Mouse (Mus musculus) mesoderm, embryonic 11.5 days (tissue): ENCODE data around the gene Metrnl.

ENCODE experiments used
- DNase-seq: peaks from one replicate; pipeline ENCODE4 v3.0.0-alpha.2; 2012; ENCODE audit warnings: low read depth, low spot score

Gene Metrnl

GRCm38 (mm10) chr11:121685491-121686001 is 15.8 kb upstream of the Metrnl start:
- no peak for DNase-seq

DNA sequence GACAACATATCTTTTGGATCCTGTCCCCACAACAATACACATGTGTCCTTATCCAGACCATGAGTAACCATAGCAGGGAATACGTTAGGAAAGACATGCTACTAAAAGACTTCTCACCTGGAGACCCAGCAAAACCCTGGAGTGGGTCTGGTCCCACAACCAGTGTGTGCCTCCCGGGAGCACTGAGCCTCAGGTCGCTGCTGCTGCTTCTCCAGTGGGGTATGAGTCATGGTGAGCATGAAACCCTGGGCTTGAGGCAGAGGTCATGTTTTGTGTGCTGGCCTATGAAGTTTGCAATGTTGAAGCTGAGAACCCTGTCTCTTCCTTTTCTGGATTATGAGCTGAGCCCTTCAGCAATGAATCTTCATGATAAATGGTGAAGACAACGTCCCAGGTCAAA is 15.3 kb upstream of the Metrnl start:
- no peak for DNase-seq

DNA sequence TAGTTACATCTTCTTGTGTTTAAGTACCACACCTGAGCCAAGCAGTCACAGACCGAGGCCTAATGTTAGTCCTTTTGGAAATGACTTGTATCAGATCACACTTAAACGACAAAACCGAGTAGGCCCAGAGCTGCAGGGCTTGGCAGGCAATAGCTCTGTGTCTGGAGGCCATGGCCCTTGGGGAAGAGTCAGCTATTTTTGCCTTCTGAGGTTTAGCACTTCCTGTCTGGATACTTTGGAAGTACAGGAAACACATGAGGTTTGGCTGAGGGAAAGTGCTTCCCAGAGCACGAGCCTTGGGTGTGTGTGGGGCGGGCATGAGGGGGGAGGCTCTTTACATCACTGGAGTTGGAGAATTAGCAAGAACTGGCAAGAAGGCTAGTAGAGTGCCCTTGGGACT is 14.7 kb upstream of the Metrnl start:
- DNase-seq, result no peak

DNA sequence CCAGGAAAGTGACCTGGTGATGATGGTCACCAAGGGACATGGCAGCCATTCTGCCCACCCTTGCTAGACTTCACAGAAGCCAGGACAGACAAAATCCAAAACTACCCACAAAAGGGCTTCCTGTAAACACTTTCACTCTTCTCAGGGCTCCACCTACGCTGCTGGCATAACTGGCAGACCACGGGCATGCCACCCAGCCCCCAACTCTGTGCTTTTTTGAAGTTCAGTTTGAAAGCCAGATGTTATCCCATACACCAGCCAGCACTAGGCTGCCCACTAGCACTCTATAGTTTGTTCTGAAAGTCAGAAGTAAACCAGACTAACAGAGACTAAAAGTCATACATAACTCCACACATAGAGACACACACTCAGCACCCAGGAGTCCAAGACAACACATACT is 13.3 kb upstream of the Metrnl start:
- DNase-seq, result no peak

GRCm38 (mm10) chr11:121695304-121696064 is 5.9 kb upstream of the Metrnl start:
- no peak for DNase-seq

GRCm38 (mm10) chr11:121697271-121697670 is 4.1 kb upstream of the Metrnl start:
- no peak for DNase-seq

- no peak for DNase-seq
Observed at GRCm38 (mm10) chr11:121698381-121698955, 2.9 kb upstream of the Metrnl start.

- peak; percentile 81 for DNase-seq
Observed at GRCm38 (mm10) chr11:121702111-121702894, 959 bp downstream of the Metrnl start.

- DNase-seq, result peak; percentile 39
Observed at GRCm38 (mm10) chr11:121702895-121703618, 1.7 kb downstream of the Metrnl start.

DNA sequence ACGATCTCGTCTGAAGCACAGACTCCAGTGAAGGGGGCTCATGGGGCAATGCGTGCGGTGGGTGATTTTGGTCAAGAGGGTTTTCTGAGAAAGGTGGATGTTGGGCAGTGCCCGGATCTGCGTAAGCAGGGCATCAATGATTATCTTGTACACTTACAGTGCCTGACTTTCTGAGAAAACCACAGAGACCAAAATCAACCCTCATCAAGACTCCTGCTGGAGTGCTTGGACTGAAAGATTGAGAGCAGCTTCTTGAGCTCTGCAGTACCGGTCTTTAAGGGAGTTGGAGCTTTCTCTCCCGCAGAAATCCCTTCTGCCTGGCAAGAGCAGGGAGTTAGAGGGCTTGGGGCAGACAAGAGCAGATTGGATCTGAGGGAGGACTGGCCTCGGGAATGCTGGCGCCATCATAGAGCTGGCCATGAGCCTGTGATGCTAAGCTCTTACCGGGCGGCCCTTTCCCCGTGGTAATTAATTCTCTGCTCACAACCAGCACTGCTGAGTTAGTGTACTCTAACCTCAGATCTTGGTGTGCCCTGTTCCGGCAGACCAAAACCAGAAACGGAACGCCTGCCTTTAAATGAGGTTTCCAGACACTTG is 2.4 kb downstream of the Metrnl start:
- peak; percentile 6 for DNase-seq

DNA sequence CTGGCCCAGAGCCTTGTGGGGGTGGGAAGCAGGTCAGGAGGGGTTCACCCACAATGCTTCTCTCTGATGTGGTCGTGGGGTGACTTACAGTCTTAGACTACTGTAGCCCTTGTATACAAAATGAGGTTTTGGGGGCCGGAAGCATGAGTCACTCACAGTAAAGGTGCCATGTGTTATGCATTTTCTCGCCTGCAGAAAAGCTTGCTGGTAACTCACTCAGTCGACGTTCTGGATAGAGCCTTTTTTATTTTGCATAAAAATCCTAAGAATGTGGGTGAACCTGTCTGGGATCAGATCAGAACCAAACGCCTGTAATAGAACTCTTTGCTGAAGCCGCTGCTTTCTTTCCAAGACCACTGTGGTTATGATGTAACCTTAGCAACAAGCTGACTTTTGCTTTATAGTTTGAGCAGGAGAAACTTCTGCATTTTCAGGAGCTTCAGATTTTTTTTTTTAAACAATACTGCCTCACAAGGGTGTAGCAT is 5.2 kb downstream of the Metrnl start:
- DNase-seq, result peak; percentile 23

GRCm38 (mm10) chr11:121709278-121709677 is 7.9 kb downstream of the Metrnl start:
- DNase-seq, result no peak

GRCm38 (mm10) chr11:121710245-121710644 is 8.9 kb downstream of the Metrnl start:
- DNase-seq, result no peak

DNA sequence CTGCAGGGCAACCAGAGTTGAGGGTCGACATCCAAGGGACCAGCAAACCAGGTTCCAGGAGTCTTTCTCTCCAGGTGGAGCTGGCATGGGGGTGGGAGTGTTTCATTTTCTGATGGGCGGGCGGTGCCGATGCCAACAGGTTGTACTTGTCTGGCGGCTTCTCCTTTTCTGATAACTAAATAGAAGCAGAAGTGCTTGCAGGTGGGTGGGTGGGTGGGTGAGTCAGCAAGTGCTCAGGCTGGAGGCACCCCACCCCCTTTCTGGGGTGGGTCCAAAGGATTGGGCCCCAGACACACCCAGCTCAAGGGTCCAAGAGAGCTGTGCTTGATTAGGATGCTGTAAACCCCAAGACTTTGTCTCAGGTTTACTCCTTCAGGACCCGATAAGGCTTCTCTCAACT is 11.6 kb downstream of the Metrnl start:
- no peak for DNase-seq

GRCm38 (mm10) chr11:121713569-121713968 is 12.2 kb downstream of the Metrnl start:
- DNase-seq, result no peak

DNA sequence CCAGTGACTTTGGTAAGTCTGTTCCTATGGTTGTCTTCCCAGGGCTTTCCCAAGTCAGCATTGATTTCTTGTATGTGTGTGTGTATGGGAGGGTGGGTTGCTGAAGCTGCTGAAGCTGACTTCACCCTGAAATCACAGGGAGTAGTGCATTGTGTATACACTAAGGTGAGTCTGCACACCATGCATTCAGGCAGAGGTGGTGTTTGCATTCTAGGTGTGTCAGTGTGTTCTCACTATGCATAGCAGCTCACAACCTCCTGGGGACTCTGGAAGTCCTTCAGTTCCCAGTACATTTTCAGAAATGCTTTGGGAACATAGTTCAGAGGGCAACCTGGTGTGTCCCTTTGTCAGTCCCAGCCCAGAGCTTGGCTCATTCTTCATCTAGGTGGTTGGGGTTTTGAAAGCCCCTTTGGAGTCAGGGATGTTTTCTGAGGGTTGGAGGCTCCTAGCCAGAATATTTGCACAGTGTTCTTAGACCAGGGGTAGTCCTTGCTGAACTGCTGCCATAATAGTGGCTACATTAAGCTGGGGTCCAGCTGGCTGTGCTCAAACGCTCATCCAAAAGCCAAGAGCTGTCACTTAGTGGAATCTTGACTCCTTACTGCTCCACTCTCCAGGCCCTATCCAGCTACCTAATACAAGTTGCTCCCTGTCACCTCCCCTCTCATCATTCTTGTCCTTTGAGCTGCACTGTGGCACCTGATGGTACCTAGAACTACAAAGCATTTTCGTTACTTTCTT is 13.6 kb downstream of the Metrnl start:
- DNase-seq, result no peak

- no peak for DNase-seq
Observed at GRCm38 (mm10) chr11:121717724-121718123, 16.4 kb downstream of the Metrnl start.

- DNase-seq, result no peak
Observed at GRCm38 (mm10) chr11:121720752-121721151, 19.4 kb downstream of the Metrnl start.

DNA sequence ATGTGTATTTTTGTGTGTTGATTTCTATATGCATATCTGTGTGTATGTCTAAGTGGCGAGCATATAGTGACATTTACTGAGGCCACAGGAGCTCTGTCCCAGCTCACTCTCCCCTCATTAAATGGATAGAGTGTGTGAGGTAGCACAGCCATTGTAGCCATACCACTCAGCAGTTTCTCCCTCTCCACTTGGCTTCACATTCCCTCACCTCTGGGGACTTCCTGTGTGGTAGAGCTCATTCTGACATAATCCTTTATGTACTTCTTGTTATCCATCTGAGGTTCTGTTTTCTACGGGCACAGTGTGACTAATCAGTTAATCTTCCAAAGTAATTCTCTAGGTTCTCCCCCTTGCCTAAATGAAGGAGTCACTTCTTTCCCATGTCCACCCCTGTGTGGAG is 21.1 kb downstream of the Metrnl start:
- DNase-seq, result no peak

GRCm38 (mm10) chr11:121726625-121727024 is 25.3 kb downstream of the Metrnl start:
- DNase-seq, result no peak
